Mouse (Mus musculus) left cerebral cortex, adult 2 months (tissue): ENCODE measurements at regions not wholly inside any gene's neighbourhood (a gene's known extent, or its start where the extent isn't known, plus 50 kb on each side); places are given as distances from the start of the nearest gene placed in this dataset.

Experiments used
- DNase-seq, 2 experiments: peaks; one replicate each; pipeline ENCODE4 v3.0.0; 2021 to 2022; ENCODE audit warnings: low spot score in 2 of 2, mixed read lengths in 1 of 2; ENCODE audit errors: extremely low spot score in 1 of 2
- H3K27ac ChIP-seq: fragments of 200-600 bp; 2 replicates; pipeline ENCODE4 v1.8.1; 2022
- H3K4me3 ChIP-seq: fragments of 200-600 bp; 2 replicates; pipeline ENCODE4 v1.8.1; 2022
- CTCF ChIP-seq: fragments of 200-600 bp; IDR thresholded peaks from 2 replicates; pipeline ENCODE4 v1.8.1; 2022; ENCODE audit warnings: antibody characterized with exemption, mild to moderate bottlenecking, moderate library complexity
- intact Hi-C: fragments of 180-260 bp; cut with DNase I; formaldehyde crosslinking; loops from one replicate; pipeline ENCODE4 v1.15.1; 2025

DNA sequence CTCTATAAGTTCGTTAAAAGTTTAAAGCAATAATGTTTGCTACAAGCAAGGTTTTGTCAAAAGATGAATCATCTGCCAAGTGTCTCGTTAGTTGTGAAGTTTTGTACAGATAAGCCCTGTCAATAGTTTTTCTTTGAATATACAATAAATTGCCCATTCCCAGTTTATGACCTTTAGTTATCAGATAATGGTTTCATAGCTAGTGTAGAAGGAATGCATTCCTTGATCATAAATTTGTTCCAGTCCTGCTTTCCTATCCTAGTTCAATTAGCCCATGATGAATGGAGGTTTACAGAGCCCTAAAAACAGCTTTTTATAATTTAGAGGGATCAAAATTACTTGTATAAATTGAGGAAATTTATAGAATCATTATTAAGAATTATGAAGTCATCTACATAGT, 62.5 kb upstream of the Lrch2 start:
- no peak for DNase-seq
- Histone ChIP-seq H3K27ac (no peak overlapping the region), H3K4me3 (no peak overlapping the region)
- intact Hi-C loops, result no loop called here
- TF ChIP-seq CTCF, result no peak

DNA sequence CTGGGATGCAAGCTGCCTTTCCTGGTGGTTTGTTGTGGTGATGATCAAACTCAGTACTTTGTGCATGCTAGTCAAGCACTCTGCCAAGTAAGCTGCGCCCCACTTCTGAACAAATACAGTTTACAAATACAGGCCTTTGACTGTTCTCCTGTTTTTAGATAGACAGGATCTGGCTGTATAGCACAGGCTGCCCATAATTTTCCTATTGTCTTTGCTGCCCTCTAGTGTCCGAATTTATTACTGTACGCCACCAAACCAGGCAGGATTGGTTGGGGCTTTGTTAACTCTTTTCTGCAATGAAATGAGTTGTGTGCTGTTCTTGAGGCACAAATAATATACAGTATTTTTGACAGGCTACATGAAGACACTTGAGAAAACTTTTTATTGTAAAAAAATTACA, 54.8 kb upstream of the Lrch2 start:
- intact Hi-C loops, result loop anchor here (2.0 kb wide), 1 partner anchor 554 kb away; no protein-coding TSS in a partner anchor
- DNase-seq, result peak; percentile 27 to 61
- Histone ChIP-seq H3K27ac (no peak overlapping the region), H3K4me3 (no peak overlapping the region)
- TF ChIP-seq CTCF, result peak; percentile 76
